In genomic region chr17:45579554-45579953, GRCm38 (mm10) we compare ENCODE assay signal across 31 mouse cellular contexts. TPM values are rescaled to one million over a fixed set of nuclear protein-coding genes. Genes with fewer than 3 reads are reported as not detected.
DNase-seq lines count a peak whose midpoint lies in the region; ATAC-seq and TF ChIP-seq lines count a peak whose summit lies in the region.
"Had no signal": no experiment of that assay in that cellular context is flagged by ENCODE, and none has a peak within 500 bp of the region (broad histone marks: within the 10 kb centered on the region; RNA-seq: fewer than 3 reads in every experiment).

No protein-coding gene starts in this region.

- no peak overlapping the region for H3K27ac ChIP-seq in midbrain, embryonic 12.5 days (replicated peaks)
- H3K27ac ChIP-seq in midbrain, embryonic 14.5 days (replicated peaks; ENCODE audit: low read depth, low read length), result no peak overlapping the region
- H3K27ac ChIP-seq in stomach, postnatal 0 days (replicated peaks), result peak overlapping the region; percentile 36; the same call in 1 of the 2 replicates
- H3K27ac ChIP-seq: embryonic facial prominence, embryonic 10.5 days; embryonic facial prominence, embryonic 15.5 days; forebrain, embryonic 12.5 days; neural tube, embryonic 13.5 days had no signal

- peaks cover 17% of the 10 kb centered on the region for H3K4me1 ChIP-seq in midbrain, embryonic 12.5 days
- H3K4me1 ChIP-seq in midbrain, embryonic 14.5 days (ENCODE audit: control insufficient read depth, insufficient read depth, low read length), result peaks cover 8% of the 10 kb centered on the region
- 0 out of 2 replicates have a peak, but pooled peaks cover 3% of the 10 kb centered on the region for H3K4me1 ChIP-seq in stomach, postnatal 0 days (replicated peaks; ENCODE audit: control insufficient read depth, insufficient read depth)

- H3K9ac ChIP-seq in midbrain, embryonic 12.5 days (replicated peaks), result 0 out of 2 replicates have a peak overlapping the region, but pooled peaks have one; percentile 15
- H3K9ac ChIP-seq in midbrain, embryonic 14.5 days (replicated peaks; ENCODE audit: low read length), result no peak overlapping the region
- no peak overlapping the region for H3K9ac ChIP-seq in stomach, postnatal 0 days (ENCODE audit: low read length)
- H3K9ac ChIP-seq: embryonic facial prominence, embryonic 15.5 days; forebrain, embryonic 12.5 days; heart, embryonic 13.5 days; liver, embryonic 13.5 days; lung, embryonic 14.5 days; neural tube, embryonic 13.5 days had no signal

- H3K27me3 ChIP-seq in midbrain, embryonic 12.5 days, result no peaks in the 10 kb centered on the region
- H3K27me3 ChIP-seq in midbrain, embryonic 14.5 days (ENCODE audit: control insufficient read depth, insufficient read depth, low read length), result no peaks in the 10 kb centered on the region
- no peaks in the 10 kb centered on the region for H3K27me3 ChIP-seq in stomach, postnatal 0 days (ENCODE audit: control insufficient read depth, insufficient read depth, low read length)
- H3K27me3 ChIP-seq: embryonic facial prominence, embryonic 15.5 days; forebrain, embryonic 12.5 days; heart, embryonic 13.5 days; liver, embryonic 13.5 days; neural tube, embryonic 13.5 days had no signal

- no peak overlapping the region for H3K4me2 ChIP-seq in midbrain, embryonic 12.5 days (replicated peaks)
- H3K4me2 ChIP-seq in midbrain, embryonic 14.5 days (ENCODE audit: low read length), result no peak overlapping the region
- H3K4me2 ChIP-seq in stomach, postnatal 0 days (replicated peaks; ENCODE audit: low read depth), result no peak overlapping the region
- H3K4me2 ChIP-seq: embryonic facial prominence, embryonic 15.5 days; forebrain, embryonic 12.5 days; heart, embryonic 13.5 days; liver, embryonic 13.5 days; lung, embryonic 14.5 days; neural tube, embryonic 13.5 days had no signal

- 93% methylated on average over 4 of the region's 4 CpGs for WGBS in midbrain, embryonic 12.5 days
- 87% methylated on average over 4 of the region's 4 CpGs for WGBS in midbrain, embryonic 14.5 days
- 59% methylated on average over 4 of the region's 4 CpGs for WGBS in stomach, postnatal 0 days

- H3K4me3 ChIP-seq in midbrain, embryonic 12.5 days, result no peak overlapping the region
- H3K4me3 ChIP-seq in midbrain, embryonic 14.5 days (replicated peaks; ENCODE audit: low read depth, low read length), result no peak overlapping the region
- H3K4me3 ChIP-seq in stomach, postnatal 0 days (ENCODE audit: low read depth, low read length), result no peak overlapping the region
- H3K4me3 ChIP-seq: embryonic facial prominence, embryonic 10.5 days; embryonic facial prominence, embryonic 15.5 days; forebrain, embryonic 12.5 days; heart, embryonic 13.5 days; liver, embryonic 13.5 days; myocyte; neural tube, embryonic 13.5 days had no signal

- H3K36me3 ChIP-seq in midbrain, embryonic 12.5 days, result no peaks in the 10 kb centered on the region
- H3K36me3 ChIP-seq in midbrain, embryonic 14.5 days (ENCODE audit: control insufficient read depth, insufficient read depth, low read length), result no peaks in the 10 kb centered on the region
- H3K36me3 ChIP-seq in stomach, postnatal 0 days (ENCODE audit: control insufficient read depth, insufficient read depth, low read length), result no peaks in the 10 kb centered on the region
- H3K36me3 ChIP-seq: embryonic facial prominence, embryonic 10.5 days; embryonic facial prominence, embryonic 15.5 days; forebrain, embryonic 12.5 days; heart, embryonic 13.5 days; neural tube, embryonic 13.5 days had no signal

- no peak for TF ChIP-seq CTCF in stomach, postnatal 0 days (IDR thresholded peaks at IDR 0.05; ENCODE audit: low read depth)

- no peak for DNase-seq in midbrain, embryonic 14.5 days
- DNase-seq in kidney, adult 9 months, result peak; percentile 67
- peak; percentile 67 for DNase-seq in kidney, postnatal 14 days
- no peak for DNase-seq in stomach, postnatal 0 days (ENCODE audit: low spot score)
- DNase-seq in frontal cortex, postnatal 36 days (ENCODE audit: low spot score in 2 of 2), result no peak
- no peak for DNase-seq in layer of hippocampus, adult 9-11 months
- no peak for DNase-seq in heart, adult 18-20 months
- DNase-seq: adrenal gland, adult 8-10 months; cerebellum, adult 8-10 months; cerebellum, postnatal 25 days; heart, postnatal 10 days; layer of hippocampus, postnatal 36 days; left cerebral cortex, postnatal 4 days; lung, postnatal 14 days had no signal

- no peaks in the 10 kb centered on the region for H3K9me3 ChIP-seq in midbrain, embryonic 12.5 days
- H3K9me3 ChIP-seq in midbrain, embryonic 14.5 days (ENCODE audit: control insufficient read depth, low read length), result no peaks in the 10 kb centered on the region
- H3K9me3 ChIP-seq in stomach, postnatal 0 days (ENCODE audit: control insufficient read depth, low read length), result no peaks in the 10 kb centered on the region
- H3K9me3 ChIP-seq: embryonic facial prominence, embryonic 10.5 days; embryonic facial prominence, embryonic 15.5 days; forebrain, embryonic 12.5 days; heart, embryonic 13.5 days; liver, embryonic 13.5 days; neural tube, embryonic 13.5 days had no signal

- ATAC-seq in midbrain, embryonic 12.5 days (ENCODE audit: low FRiP score, low read depth), result no peak
- no peak for ATAC-seq in midbrain, embryonic 14.5 days (ENCODE audit: low FRiP score, low TSS enrichment)
- ATAC-seq in stomach, postnatal 0 days (ENCODE audit: low FRiP score, low TSS enrichment), result peak; percentile 31; the same call in 1 of the 2 replicates
- ATAC-seq: activated CD4-positive, CD25-positive, alpha-beta regulatory T cell, adult 4 months; hindbrain, embryonic 16.5 days; midbrain, embryonic 16.5 days had no signal

- no peak for TF ChIP-seq EP300 in stomach, postnatal 0 days (optimal IDR thresholded peaks at IDR 0.05)

RNA-seq across cellular contexts. Expression of gene Hsp90ab1, which starts 6.5 kb away (rescaled TPM):
- 1,424 and 1,459 TPM in 2 replicates for polyA plus RNA-seq in midbrain, embryonic 12.5 days (2016; fragmentation: Nextera tagmentation; extraction: Ambion mirVana)
- polyA plus RNA-seq in midbrain, embryonic 14.5 days (2014; fragmentation: Nextera tagmentation; extraction: Ambion mirVana), result 1,248 and 1,388 TPM in 2 replicates
- polyA plus RNA-seq in stomach, postnatal 0 days (2015; fragmentation: Nextera tagmentation; extraction: Ambion mirVana), result 715 and 750 TPM in 2 replicates
- total RNA-seq in heart, adult 18-20 months (2021), result 1,000 to 10,000 TPM; 1,354 to 1,581 TPM

RNA-seq across cellular contexts. Expression of gene Slc35b2, which starts 15.9 kb away (rescaled TPM):
- 96.6 and 102 TPM in 2 replicates for polyA plus RNA-seq in midbrain, embryonic 12.5 days (2016; fragmentation: Nextera tagmentation; extraction: Ambion mirVana)
- polyA plus RNA-seq in midbrain, embryonic 14.5 days (2014; fragmentation: Nextera tagmentation; extraction: Ambion mirVana), result 73.0 and 77.1 TPM in 2 replicates
- 72.7 and 76.8 TPM in 2 replicates for polyA plus RNA-seq in stomach, postnatal 0 days (2015; fragmentation: Nextera tagmentation; extraction: Ambion mirVana)
- 10 to 100 TPM; 23.4 to 26.0 TPM for total RNA-seq in heart, adult 18-20 months (2021)

RNA-seq across cellular contexts. Expression of gene Slc29a1, which starts 19.9 kb away (rescaled TPM):
- 40.1 and 40.2 TPM in 2 replicates for polyA plus RNA-seq in midbrain, embryonic 12.5 days (2016; fragmentation: Nextera tagmentation; extraction: Ambion mirVana)
- polyA plus RNA-seq in midbrain, embryonic 14.5 days (2014; fragmentation: Nextera tagmentation; extraction: Ambion mirVana), result 21.2 and 33.2 TPM in 2 replicates
- polyA plus RNA-seq in stomach, postnatal 0 days (2015; fragmentation: Nextera tagmentation; extraction: Ambion mirVana), result 49.4 and 55.3 TPM in 2 replicates
- 10 to 100 TPM; 65.0 to 67.4 TPM for total RNA-seq in heart, adult 18-20 months (2021)

RNA-seq across cellular contexts. Expression of gene Mymx, which starts 22.3 kb away (rescaled TPM):
- polyA plus RNA-seq in midbrain, embryonic 12.5 days (2016; fragmentation: Nextera tagmentation; extraction: Ambion mirVana), result not detected in 2 replicates
- polyA plus RNA-seq in midbrain, embryonic 14.5 days (2014; fragmentation: Nextera tagmentation; extraction: Ambion mirVana), result not detected in 2 replicates
- 1.2 and 1.5 TPM in 2 replicates for polyA plus RNA-seq in stomach, postnatal 0 days (2015; fragmentation: Nextera tagmentation; extraction: Ambion mirVana)
- not detected for total RNA-seq in heart, adult 18-20 months (2021)
- total RNA-seq: gastrocnemius, adult 18-20 months; heart, adult 8-10 months; heart, postnatal 10 days; layer of hippocampus, adult 8-10 months; layer of hippocampus, postnatal 36 days; left cerebral cortex, postnatal 4 days; MEL had no signal
- polyA plus RNA-seq: activated CD4-positive, CD25-positive, alpha-beta regulatory T cell, adult 4 months; hindbrain, embryonic 16.5 days; intestine, embryonic 14.5 days; lung, embryonic 14.5 days; midbrain, embryonic 16.5 days had no signal

RNA-seq across cellular contexts. Expression of gene Nfkbie, which starts 24.1 kb away (rescaled TPM):
- polyA plus RNA-seq in midbrain, embryonic 12.5 days (2016; fragmentation: Nextera tagmentation; extraction: Ambion mirVana), result 6.8 and 7.9 TPM in 2 replicates
- 4.2 and 4.9 TPM in 2 replicates for polyA plus RNA-seq in midbrain, embryonic 14.5 days (2014; fragmentation: Nextera tagmentation; extraction: Ambion mirVana)
- 1.6 and 2.0 TPM in 2 replicates for polyA plus RNA-seq in stomach, postnatal 0 days (2015; fragmentation: Nextera tagmentation; extraction: Ambion mirVana)
- 1 to 10 TPM; 1.2 to 3.1 TPM for total RNA-seq in heart, adult 18-20 months (2021)

Comparison
In these comparisons a context has a peak if more than half of its experiments do, and no peak if none do; other contexts are left out.
1. DNase-seq: peak in kidney, adult 9 months (single experiment) and kidney, postnatal 14 days (single experiment); none in midbrain, embryonic 14.5 days (single experiment), stomach, postnatal 0 days (single experiment), frontal cortex, postnatal 36 days (0 of 2), layer of hippocampus, adult 9-11 months (single experiment) and heart, adult 18-20 months (0 of 2).